Comparison of ENCODE assay signal across 12 mouse cellular contexts in the genomic region with DNA sequence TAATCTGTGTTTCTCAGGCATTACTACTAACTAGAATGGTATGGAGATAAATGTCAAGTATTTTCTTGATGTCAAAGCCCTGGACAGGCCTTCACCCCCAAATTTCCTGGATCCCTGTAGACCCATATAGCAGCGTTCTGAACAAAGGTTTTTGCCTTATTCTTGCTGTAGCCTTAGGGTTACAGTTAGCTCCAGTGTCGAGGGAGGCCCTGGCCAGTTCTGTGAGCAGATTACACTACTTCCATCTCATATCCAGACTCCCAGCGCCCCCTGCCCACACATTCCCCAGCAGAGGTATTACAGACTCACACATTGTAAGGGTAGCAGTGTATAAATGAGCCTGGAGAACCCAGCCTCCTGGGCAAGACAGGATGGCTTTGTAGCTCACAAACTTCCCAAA. TPM values are rescaled to one million over a fixed set of nuclear protein-coding genes. Genes with fewer than 3 reads are reported as not detected.
DNase-seq lines count a peak whose midpoint lies in the region; ATAC-seq and TF ChIP-seq lines count a peak whose summit lies in the region.
"Had no signal": no experiment of that assay in that cellular context is flagged by ENCODE, and none has a peak within 500 bp of the region (broad histone marks: within the 10 kb centered on the region; RNA-seq: fewer than 3 reads in every experiment).

No protein-coding gene starts in this region.

- no peak overlapping the region for H3K9ac ChIP-seq in kidney, embryonic 15.5 days
- H3K9ac ChIP-seq in forebrain, embryonic 14.5 days (ENCODE audit: low read length) = no peak overlapping the region
- no peak overlapping the region for H3K9ac ChIP-seq in midbrain, embryonic 12.5 days (replicated peaks)
- H3K9ac ChIP-seq: limb, embryonic 15.5 days had no signal

- H3K36me3 ChIP-seq in kidney, embryonic 15.5 days = no peaks in the 10 kb centered on the region
- no peaks in the 10 kb centered on the region for H3K36me3 ChIP-seq in kidney, adult 2 months (ENCODE audit: control insufficient read depth, insufficient read depth, low read length)
- no peaks in the 10 kb centered on the region for H3K36me3 ChIP-seq in forebrain, embryonic 14.5 days (ENCODE audit: control insufficient read depth, insufficient read depth, low read length)
- H3K36me3 ChIP-seq in midbrain, embryonic 12.5 days = no peaks in the 10 kb centered on the region
- H3K36me3 ChIP-seq: G1E; heart, embryonic 12.5 days; limb, embryonic 15.5 days had no signal

- H3K4me2 ChIP-seq in kidney, embryonic 15.5 days = peak overlapping the region; percentile 57; the same call in 1 of the 2 replicates
- H3K4me2 ChIP-seq in forebrain, embryonic 14.5 days (ENCODE audit: low read length) = no peak overlapping the region
- H3K4me2 ChIP-seq in midbrain, embryonic 12.5 days (replicated peaks) = no peak overlapping the region

- H3K4me3 ChIP-seq in kidney, embryonic 15.5 days (replicated peaks) = no peak overlapping the region
- no peak overlapping the region for H3K4me3 ChIP-seq in kidney, adult 2 months (ENCODE audit: insufficient read depth, low read depth, low read length)
- no peak overlapping the region for H3K4me3 ChIP-seq in forebrain, embryonic 14.5 days (ENCODE audit: low read depth, low read length)
- H3K4me3 ChIP-seq in midbrain, embryonic 12.5 days = no peak overlapping the region

- TF ChIP-seq POLR2A in kidney, adult 2 months (IDR thresholded peaks at IDR 0.05; ENCODE audit: low read depth, low read length) = no peak

- H3K27ac ChIP-seq in kidney, embryonic 15.5 days = peak overlapping the region; percentile 54; the same call in 1 of the 2 replicates
- H3K27ac ChIP-seq in kidney, adult 2 months (ENCODE audit: insufficient read depth, low read depth, low read length) = no peak overlapping the region
- H3K27ac ChIP-seq in forebrain, embryonic 14.5 days (ENCODE audit: low read depth, low read length) = no peak overlapping the region
- H3K27ac ChIP-seq in midbrain, embryonic 12.5 days (replicated peaks) = no peak overlapping the region

- no peak for TF ChIP-seq CTCF in kidney, adult 2 months (conservative IDR thresholded peaks at IDR 0.05; ENCODE audit: insufficient read depth, insufficient read length, low read depth, low read length)

- WGBS in kidney, embryonic 15.5 days = 18% methylated on average over 3 of the region's 3 CpGs
- 37% methylated on average over 3 of the region's 3 CpGs for WGBS in kidney, adult 2 months
- 19% methylated on average over 3 of the region's 3 CpGs for WGBS in forebrain, embryonic 14.5 days
- 22% methylated on average over 3 of the region's 3 CpGs for WGBS in midbrain, embryonic 12.5 days

- peaks cover 5% of the 10 kb centered on the region; the same call in 1 of the 2 replicates for H3K4me1 ChIP-seq in kidney, embryonic 15.5 days
- no peaks in the 10 kb centered on the region for H3K4me1 ChIP-seq in kidney, adult 2 months (ENCODE audit: control insufficient read depth, insufficient read depth, low read length)
- H3K4me1 ChIP-seq in forebrain, embryonic 14.5 days (ENCODE audit: control insufficient read depth, insufficient read depth, low read length) = no peaks in the 10 kb centered on the region
- 0 out of 2 replicates have a peak, but pooled peaks cover 12% of the 10 kb centered on the region for H3K4me1 ChIP-seq in midbrain, embryonic 12.5 days

- H3K9me3 ChIP-seq in kidney, embryonic 15.5 days (replicated peaks) = no peaks in the 10 kb centered on the region
- H3K9me3 ChIP-seq in forebrain, embryonic 14.5 days (replicated peaks; ENCODE audit: control insufficient read depth, low read length) = no peaks in the 10 kb centered on the region
- H3K9me3 ChIP-seq in midbrain, embryonic 12.5 days = no peaks in the 10 kb centered on the region
- H3K9me3 ChIP-seq: heart, embryonic 12.5 days; limb, embryonic 15.5 days had no signal

- DNase-seq in kidney, adult 2 months = no peak
- DNase-seq in embryo, embryonic 11 days = peak; percentile 68
- peak; percentile 55 for DNase-seq in forebrain, embryonic 14.5 days (ENCODE audit: low spot score)
- no peak for DNase-seq in layer of hippocampus, postnatal 10 days (ENCODE audit: low spot score in 2 of 2)
- no peak for DNase-seq in cerebellum, postnatal 4 days (ENCODE audit: low spot score in 2 of 2)
- DNase-seq: thymus, postnatal 25 days had no signal

- peaks cover 93% of the 10 kb centered on the region for H3K27me3 ChIP-seq in kidney, embryonic 15.5 days
- peaks cover 2% of the 10 kb centered on the region; the same call in 1 of the 2 replicates for H3K27me3 ChIP-seq in kidney, adult 2 months (replicated peaks; ENCODE audit: control insufficient read depth, insufficient read depth, low read length)
- H3K27me3 ChIP-seq in forebrain, embryonic 14.5 days (replicated peaks; ENCODE audit: control insufficient read depth, insufficient read depth, low read length) = peaks cover 52% of the 10 kb centered on the region
- peaks cover 90% of the 10 kb centered on the region for H3K27me3 ChIP-seq in midbrain, embryonic 12.5 days

- ATAC-seq in kidney, embryonic 15.5 days (replicated peaks; ENCODE audit: low FRiP score) = peak; percentile 43; the same call in 1 of the 2 replicates
- peak; percentile 32; the same call in 1 of the 2 replicates for ATAC-seq in forebrain, embryonic 14.5 days
- ATAC-seq in midbrain, embryonic 12.5 days (ENCODE audit: low FRiP score, low read depth) = peak; percentile 39; the same call in 1 of the 2 replicates
- no peak for ATAC-seq in megakaryocyte progenitor cell, adult 5-6 weeks (replicated peaks; ENCODE audit: poor library complexity)

RNA-seq across cellular contexts. Expression of gene Grb10, which starts 0.6 kb away (rescaled TPM):
- polyA plus RNA-seq in kidney, embryonic 15.5 days (2015; fragmentation: Nextera tagmentation; extraction: Ambion mirVana) = 390 and 413 TPM in 2 replicates
- 20.5 and 20.6 TPM in 2 replicates for polyA plus RNA-seq in kidney, adult 2 months (2012; rRNA removed)
- polyA plus RNA-seq in forebrain, embryonic 14.5 days (2014; fragmentation: Nextera tagmentation; extraction: Ambion mirVana) = 59.7 and 66.2 TPM in 2 replicates
- 344 and 352 TPM in 2 replicates for polyA plus RNA-seq in midbrain, embryonic 12.5 days (2016; fragmentation: Nextera tagmentation; extraction: Ambion mirVana)
- total RNA-seq in megakaryocyte progenitor cell, adult 5-6 weeks (2015) = 8.3 and 13.5 TPM in 2 replicates
- total RNA-seq in megakaryocyte progenitor cell, adult 5-6 weeks (2017) = 4.5 and 12.8 TPM in 2 replicates
- total RNA-seq in layer of hippocampus, postnatal 10 days (2021) = 10 to 100 TPM; 33.8 to 34.6 TPM
- polyA plus RNA-seq: G1E had no signal

Comparison
In these comparisons a context has a peak if more than half of its experiments do, and no peak if none do; other contexts are left out.
1. DNase-seq: peak in embryo, embryonic 11 days (single experiment) and forebrain, embryonic 14.5 days (single experiment); none in kidney, adult 2 months (single experiment), layer of hippocampus, postnatal 10 days (0 of 2) and cerebellum, postnatal 4 days (0 of 2).